Mouse (Mus musculus) hindbrain, postnatal 0 days (tissue): ENCODE measurements around the gene Gm4907. TPM values are rescaled to one million over a fixed set of nuclear protein-coding genes. Genes with fewer than 3 reads are reported as not detected.
"Not testable (repeated sequence)": the region's sequence is repeated elsewhere in the genome, so short reads cannot be mapped to it uniquely, and the experiment has no call there.

Experiments used
- ATAC-seq: fragments of 200-750 bp; cut with Nextera tagmentation; 2 replicates; pipeline ENCODE4 v1.8.0; 2017; ENCODE audit warnings: mild to moderate bottlenecking, moderate TSS enrichment, moderate library complexity
- DNase-seq: peaks from one replicate; pipeline ENCODE4 v3.0.0-alpha.2; 2015; ENCODE audit warnings: low spot score
- H3K27ac ChIP-seq: fragments of 300-500 bp; sonication (generic); 2 replicates; pipeline ENCODE4 v1.5.1; 2014; ENCODE audit warnings: mild to moderate bottlenecking
- H3K27me3 ChIP-seq: fragments of 300-500 bp; sonication (generic); 2 replicates; pipeline ENCODE4 v1.6.1; 2014; ENCODE audit warnings: low read length, mixed read lengths; ENCODE audit not compliant: insufficient read depth
- H3K36me3 ChIP-seq: fragments of 300-500 bp; sonication (generic); 2 replicates; pipeline ENCODE4 v1.6.1; 2014; ENCODE audit warnings: low read length, mixed read lengths; ENCODE audit not compliant: insufficient read depth
- H3K4me1 ChIP-seq: fragments of 300-500 bp; sonication (generic); 2 replicates; pipeline ENCODE4 v1.6.1; 2014; ENCODE audit warnings: antibody characterized with exemption, low read length, mixed read lengths; ENCODE audit not compliant: insufficient read depth
- H3K4me2 ChIP-seq: fragments of 300-500 bp; sonication (generic); 2 replicates; pipeline ENCODE4 v1.6.1; 2014; ENCODE audit warnings: low read depth, mild to moderate bottlenecking, low read length, moderate library complexity, mixed read lengths
- H3K4me3 ChIP-seq: fragments of 300-500 bp; sonication (generic); 2 replicates; pipeline ENCODE4 v1.5.1; 2014; ENCODE audit warnings: low read length
- H3K9ac ChIP-seq: fragments of 300-500 bp; sonication (generic); replicated peaks from 2 replicates; pipeline ENCODE4 v1.6.1; 2014; ENCODE audit warnings: mild to moderate bottlenecking, low read length, moderate library complexity, mixed read lengths
- H3K9me3 ChIP-seq: fragments of 300-500 bp; sonication (generic); 2 replicates; pipeline ENCODE4 v1.6.1; 2016; ENCODE audit warnings: low read length, mixed read lengths
- CTCF ChIP-seq: IDR thresholded peaks from 2 replicates; pipeline ENCODE4 v1.5.1; 2016; ENCODE audit warnings: antibody characterized with exemption, control low read depth, low read depth
- WGBS: fragments of 180-500 bp; shearing (Covaris S2); extraction: QIAGEN DNeasy Blood & Tissue Kit; methylation state at CpG from one replicate; pipeline ENCODE4 v1.1.7; 2014; 5-methylcytosine and 5-hydroxymethylcytosine counted together
- polyA plus RNA-seq: library from polyadenylated mRNA; unstranded; fragments of >200 nt; fragmentation: Nextera tagmentation; extraction: Ambion mirVana; gene quantifications from 2 replicates; pipeline ENCODE4 v1.2.1, GENCODE M21; 2015
- total RNA-seq: library from RNA; depleted of rRNA; stranded (reverse); fragments of >200 nt; gene quantifications from 2 replicates; pipeline ENCODE4 v1.2.3, GENCODE M21; 2014; rRNA removed

Gene Gm4907
- total RNA-seq (not detected in 2 replicates), polyA plus RNA-seq (not detected in 2 replicates)

DNA sequence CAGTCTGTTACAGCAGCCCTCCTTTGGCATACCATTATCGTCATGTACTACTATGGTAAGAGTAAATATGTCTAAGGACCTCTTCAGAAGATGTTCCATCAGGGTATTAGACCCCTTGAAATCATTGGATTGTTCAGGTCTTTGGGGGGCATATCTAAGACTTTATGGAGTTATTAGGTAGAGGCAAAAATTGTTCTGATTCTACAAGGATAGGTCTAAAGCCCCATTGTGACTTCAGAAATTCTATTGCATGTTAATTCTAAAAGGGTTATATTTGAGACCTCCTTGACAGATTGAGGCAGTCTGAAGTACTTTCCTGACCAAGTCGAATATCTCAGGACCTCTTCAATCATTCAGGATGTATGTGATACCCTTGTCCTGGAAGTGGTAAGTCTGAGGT is at the start of gene Gm4907:
Gene Gm4907, plus strand, starts transcription at position 301 of the 400 bp plus-strand sequence.
- H3K36me3 ChIP-seq, H3K4me2 ChIP-seq, H3K9me3 ChIP-seq, H3K27me3 ChIP-seq, DNase-seq, ATAC-seq, H3K9ac ChIP-seq, H3K4me3 ChIP-seq, H3K27ac ChIP-seq, H3K4me1 ChIP-seq: not testable (repeated sequence)
- WGBS: 63% methylated on average over 2 of the region's 2 CpGs

DNA sequence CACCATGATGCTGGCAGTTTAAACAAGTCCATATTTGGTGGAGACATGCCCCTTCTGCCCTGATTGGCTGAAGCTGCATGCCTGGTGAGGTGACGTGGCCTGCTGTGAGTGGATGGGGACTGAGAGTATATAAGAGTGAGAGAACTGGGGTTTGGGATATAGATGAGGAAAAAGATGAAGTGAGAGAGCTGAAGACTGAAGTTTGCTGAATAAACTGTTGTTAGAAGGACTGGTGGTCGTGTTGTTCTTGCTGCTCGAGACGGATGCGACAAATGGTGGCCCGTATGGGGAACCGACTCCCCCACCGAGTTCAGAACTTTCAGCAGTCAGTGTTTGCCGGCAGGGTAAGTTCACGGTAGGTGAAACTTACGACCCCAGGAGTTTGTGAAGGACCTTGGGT is 48.6 kb upstream of the Gm4907 start:
- H3K4me1 ChIP-seq, DNase-seq, H3K9ac ChIP-seq, ATAC-seq, H3K4me3 ChIP-seq, H3K4me2 ChIP-seq, H3K36me3 ChIP-seq, H3K27me3 ChIP-seq, H3K27ac ChIP-seq, H3K9me3 ChIP-seq: not testable (repeated sequence)
- 91% methylated on average over 11 of the region's 11 CpGs for WGBS

DNA sequence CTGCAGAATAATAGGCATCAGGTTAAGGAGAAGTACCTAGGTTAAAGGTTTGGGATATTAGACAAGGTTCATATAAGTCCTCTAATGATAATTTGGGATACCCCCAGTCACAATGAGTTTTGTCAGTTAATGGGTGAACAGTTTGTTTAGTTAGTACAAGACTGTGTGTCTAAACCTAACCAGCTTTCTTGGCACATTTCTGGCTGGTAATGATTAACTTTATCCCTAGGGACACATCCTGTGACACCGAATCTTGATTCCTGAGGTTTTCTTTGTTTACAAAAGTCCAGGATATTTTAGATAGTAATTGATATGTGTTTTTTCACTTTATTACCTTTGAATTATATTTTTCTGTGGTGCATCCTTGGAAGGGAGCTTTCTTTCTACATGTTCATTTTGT is 41.4 kb upstream of the Gm4907 start:
- Histone ChIP-seq H3K9me3 (no peaks in the 10 kb centered on the region), H3K36me3 (no peaks in the 10 kb centered on the region), H3K4me3 (no peak overlapping the region), H3K4me1 (no peaks in the 10 kb centered on the region), H3K27me3 (no peaks in the 10 kb centered on the region), H3K4me2 (no peak overlapping the region), H3K9ac (no peak overlapping the region), H3K27ac (no peak overlapping the region)
- TF ChIP-seq CTCF: no peak
- DNase-seq (no peak), ATAC-seq (no peak)
- 84% methylated on average over 1 of the region's 1 CpGs for WGBS

DNA sequence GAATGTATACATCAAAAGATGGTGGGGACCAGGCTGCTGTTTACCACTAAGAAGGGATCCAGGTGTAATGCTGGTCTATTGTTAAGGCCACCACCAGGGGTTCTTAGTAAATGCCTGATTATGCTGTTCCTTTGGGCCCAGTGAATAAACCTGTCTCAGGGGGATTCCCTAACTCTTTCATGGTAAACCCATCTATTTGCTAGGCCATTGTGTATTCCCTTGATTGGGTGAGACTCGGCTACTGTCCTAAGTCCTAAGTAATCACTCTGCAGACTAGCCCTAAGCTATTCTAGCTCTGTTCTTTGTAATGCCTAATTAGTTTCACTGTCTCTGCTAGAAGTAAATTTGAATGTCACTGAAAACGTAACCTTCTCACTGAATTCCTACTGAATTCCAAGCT is 71.8 kb downstream of the Gm4907 start:
- WGBS: 66% methylated on average over 2 of the region's 2 CpGs
- no peak overlapping the region for H3K4me2 ChIP-seq
- no peak overlapping the region for H3K27ac ChIP-seq
- no peak for TF ChIP-seq CTCF
- no peak overlapping the region for H3K9ac ChIP-seq
- ATAC-seq: no peak
- no peaks in the 10 kb centered on the region for H3K9me3 ChIP-seq
- DNase-seq: no peak
- H3K36me3 ChIP-seq: no peaks in the 10 kb centered on the region
- H3K4me3 ChIP-seq: no peak overlapping the region
- H3K4me1 ChIP-seq: no peaks in the 10 kb centered on the region
- no peaks in the 10 kb centered on the region for H3K27me3 ChIP-seq

Other genes starting within 250 kb of the Gm4907 start
- 7.7 and 7.8 TPM in 2 replicates for gene Wdr44, start 189.5 kb upstream of the Gm4907 start, total RNA-seq
- gene Wdr44, start 189.5 kb upstream of the Gm4907 start, polyA plus RNA-seq: 19.1 and 19.6 TPM in 2 replicates
- gene Gm4985, start 76.4 kb downstream of the Gm4907 start, total RNA-seq: not detected in 2 replicates
- not detected in 2 replicates for gene Gm4985, start 76.4 kb downstream of the Gm4907 start, polyA plus RNA-seq